Mouse (Mus musculus): ENCODE results near the gene Smgc.
"Not testable (repeated sequence)": the region's sequence is repeated elsewhere in the genome, so short reads cannot be mapped to it uniquely, and the experiment has no call there.

The Smgc gene

DNA sequence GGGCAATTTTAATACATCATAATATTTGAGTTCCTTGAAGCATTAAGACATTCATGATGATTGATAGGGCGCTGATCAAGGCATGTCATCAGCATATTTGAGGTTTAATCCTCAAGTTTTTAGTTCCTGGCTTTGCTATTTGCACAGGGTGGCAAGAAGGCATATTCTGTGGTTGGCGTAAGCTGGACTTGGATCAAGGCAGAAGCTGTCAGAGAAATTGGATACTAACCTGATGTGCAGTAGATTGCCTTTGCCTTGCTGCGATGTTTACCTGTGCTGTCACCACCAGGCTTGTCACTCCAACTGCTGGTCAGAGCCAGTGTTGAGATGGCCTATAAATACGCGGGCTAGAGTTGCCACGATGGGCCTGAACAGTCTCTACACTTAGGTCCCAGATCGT, at the start of gene Smgc:
Gene Smgc, plus strand, starts transcription at position 301 of the 400 bp plus-strand sequence.
- no peak for DNase-seq

DNA sequence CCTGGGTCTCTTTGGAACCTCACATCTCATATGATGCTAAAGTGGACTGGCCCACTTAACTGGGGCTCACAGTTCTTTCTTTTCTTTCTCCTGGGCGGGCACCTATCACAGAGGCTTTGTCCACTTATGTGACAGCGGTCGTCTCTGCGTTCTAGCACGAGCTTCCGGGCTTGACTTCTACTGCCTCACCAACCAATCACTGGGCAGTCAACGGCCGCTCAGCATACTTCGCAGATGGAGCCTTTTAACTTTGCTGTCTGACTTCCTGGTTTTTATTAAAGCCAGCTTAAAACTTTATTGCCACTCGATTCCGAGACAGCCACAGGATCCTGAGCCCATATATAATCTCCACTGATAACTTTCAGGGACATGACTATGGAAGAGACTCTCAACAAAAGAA, 49.7 kb upstream of the Smgc start:
- no peak for DNase-seq

GRCm38 (mm10) chr15:91806463-91806862, 31.6 kb upstream of the Smgc start:
- DNase-seq, result no peak

DNA sequence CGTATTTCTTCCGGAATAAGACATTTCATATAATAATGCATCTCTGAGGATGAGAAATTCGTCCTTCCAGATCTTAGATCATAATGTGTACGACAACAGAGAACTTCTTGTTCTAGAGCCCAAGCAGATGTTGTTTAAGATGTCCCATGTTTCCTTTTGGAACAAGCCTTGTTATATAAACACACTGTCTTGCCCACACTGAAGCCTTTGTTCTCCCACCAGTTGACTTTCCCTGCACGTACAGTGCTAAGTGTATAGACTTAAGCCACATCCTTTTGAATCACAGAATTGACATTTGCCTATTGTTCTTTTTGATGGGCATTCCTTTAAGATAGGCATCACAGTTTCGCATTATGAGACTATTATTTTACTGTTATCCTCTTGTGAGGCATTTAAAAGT, 2.7 kb upstream of the Smgc start:
- DNase-seq, result no peak

DNA sequence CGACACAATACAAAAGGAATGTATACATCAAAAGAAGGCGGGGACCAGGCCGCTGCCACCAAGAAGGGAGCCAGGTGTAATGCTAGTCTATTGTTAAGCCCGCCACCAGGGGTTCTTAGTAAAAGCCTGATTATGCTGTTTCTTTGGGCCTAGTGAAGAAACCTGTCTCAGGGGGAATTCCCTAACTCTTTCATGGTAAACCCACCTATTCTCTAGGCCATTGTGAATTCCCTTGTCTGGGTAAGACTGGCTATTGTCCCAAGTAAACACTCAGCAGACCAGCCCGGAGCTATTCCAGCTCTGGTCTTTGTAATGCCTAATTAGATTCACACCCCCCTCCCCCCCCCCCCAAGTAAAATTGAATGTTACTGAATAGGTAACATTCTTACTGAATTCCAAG, 26.1 kb downstream of the Smgc start:
- DNase-seq, result not testable (repeated sequence)

GRCm38 (mm10) chr15:91900245-91900644, 62.2 kb downstream of the Smgc start:
- DNase-seq, result peak; percentile 2

GRCm38 (mm10) chr15:91907046-91907445, 69.0 kb downstream of the Smgc start:
- peak; percentile 22 for DNase-seq
